Mouse (Mus musculus) liver, embryonic 15.5 days (tissue): ENCODE measurements around the gene Krt88. TPM values are rescaled to one million over a fixed set of nuclear protein-coding genes. Genes with fewer than 3 reads are reported as not detected.

Experiments
- ATAC-seq: fragments of 200-750 bp; cut with Nextera tagmentation; 2 replicates; pipeline ENCODE4 v1.8.0; 2017; ENCODE audit warnings: moderate number of reproducible peaks, mild to moderate bottlenecking, moderate library complexity; ENCODE audit not compliant: insufficient read depth
- H3K27ac ChIP-seq: fragments of 300-500 bp; sonication (generic); replicated peaks from 2 replicates; pipeline ENCODE4 v1.5.1; 2015; ENCODE audit warnings: mild to moderate bottlenecking, inconsistent platforms
- H3K27me3 ChIP-seq: fragments of 300-500 bp; sonication (generic); 2 replicates; pipeline ENCODE4 v1.6.1; 2015; ENCODE audit warnings: mild to moderate bottlenecking, inconsistent platforms
- H3K36me3 ChIP-seq: fragments of 300-500 bp; sonication (generic); replicated peaks from 2 replicates; pipeline ENCODE4 v1.6.1; 2015; ENCODE audit warnings: moderate library complexity, mild to moderate bottlenecking, inconsistent platforms
- H3K4me1 ChIP-seq: fragments of 300-500 bp; sonication (generic); replicated peaks from 2 replicates; pipeline ENCODE4 v1.6.1; 2015; ENCODE audit warnings: inconsistent platforms
- H3K4me2 ChIP-seq: fragments of 300-500 bp; sonication (generic); 2 replicates; pipeline ENCODE4 v1.6.1; 2015; ENCODE audit warnings: moderate library complexity, mild to moderate bottlenecking, inconsistent platforms
- H3K4me3 ChIP-seq: fragments of 300-500 bp; sonication (generic); replicated peaks from 2 replicates; pipeline ENCODE4 v1.5.1; 2015; ENCODE audit warnings: mild to moderate bottlenecking, inconsistent platforms
- H3K9ac ChIP-seq: fragments of 300-500 bp; sonication (generic); 2 replicates; pipeline ENCODE4 v1.6.1; 2015; ENCODE audit warnings: moderate library complexity, mild to moderate bottlenecking, inconsistent platforms
- H3K9me3 ChIP-seq: fragments of 300-500 bp; sonication (generic); replicated peaks from 2 replicates; pipeline ENCODE4 v1.6.1; 2016; ENCODE audit warnings: inconsistent platforms
- WGBS: fragments of 180-500 bp; shearing (Covaris S2); methylation state at CpG from one replicate; pipeline ENCODE4 v1.1.7; 2015; ENCODE audit warnings: mixed read lengths; ENCODE audit not compliant: insufficient replicate concordance; 5-methylcytosine and 5-hydroxymethylcytosine counted together
- polyA plus RNA-seq: library from polyadenylated mRNA; unstranded; fragments of >200 nt; fragmentation: Nextera tagmentation; extraction: Ambion mirVana; gene quantifications from 2 replicates; pipeline ENCODE4 v1.2.1, GENCODE M21; 2015

Gene Krt88
- polyA plus RNA-seq, 1 experiment from 2014 or later: not detected

- 63% methylated on average over 4 of the region's 4 CpGs for WGBS
- Histone ChIP-seq H3K27ac (no peak overlapping the region), H3K9ac (no peak overlapping the region), H3K4me3 (no peak overlapping the region), H3K4me2 (no peak overlapping the region), H3K36me3 (no peaks in the 10 kb centered on the region), H3K9me3 (no peaks in the 10 kb centered on the region), H3K4me1 (no peaks in the 10 kb centered on the region), H3K27me3 (peaks cover 39% of the 10 kb centered on the region)
- no peak for ATAC-seq
Measured at GRCm38 (mm10) chr15:101440837-101441236, 6.7 kb upstream of the Krt88 start.

- H3K36me3 ChIP-seq: no peaks in the 10 kb centered on the region
- H3K4me2 ChIP-seq: no peak overlapping the region
- ATAC-seq: no peak
- H3K4me1 ChIP-seq: no peaks in the 10 kb centered on the region
- WGBS: 54% methylated on average over 11 of the region's 11 CpGs
- H3K9ac ChIP-seq: no peak overlapping the region
- no peak overlapping the region for H3K4me3 ChIP-seq
- no peaks in the 10 kb centered on the region for H3K27me3 ChIP-seq
- H3K9me3 ChIP-seq: no peaks in the 10 kb centered on the region
- H3K27ac ChIP-seq: no peak overlapping the region
Measured at GRCm38 (mm10) chr15:101446572-101446971, 972 bp upstream of the Krt88 start.

- Histone ChIP-seq H3K4me1 (no peaks in the 10 kb centered on the region), H3K9ac (no peak overlapping the region), H3K4me2 (no peak overlapping the region), H3K27me3 (no peaks in the 10 kb centered on the region), H3K9me3 (no peaks in the 10 kb centered on the region), H3K36me3 (no peaks in the 10 kb centered on the region), H3K27ac (no peak overlapping the region), H3K4me3 (no peak overlapping the region)
- 4% methylated on average over 13 of the region's 13 CpGs for WGBS
- ATAC-seq: no peak
Measured at GRCm38 (mm10) chr15:101453093-101453736, 5.7 kb downstream of the Krt88 start.

- H3K4me3 ChIP-seq: no peak overlapping the region
- H3K9ac ChIP-seq: no peak overlapping the region
- H3K27ac ChIP-seq: no peak overlapping the region
- H3K27me3 ChIP-seq: 0 out of 2 replicates have a peak, but pooled peaks cover 4% of the 10 kb centered on the region
- WGBS: 67% methylated on average over 8 of the region's 8 CpGs
- no peak for ATAC-seq
- no peaks in the 10 kb centered on the region for H3K4me1 ChIP-seq
- no peaks in the 10 kb centered on the region for H3K36me3 ChIP-seq
- no peak overlapping the region for H3K4me2 ChIP-seq
- H3K9me3 ChIP-seq: no peaks in the 10 kb centered on the region
Measured at GRCm38 (mm10) chr15:101454774-101455173, 7.2 kb downstream of the Krt88 start.

GRCm38 (mm10) chr15:101455292-101455691 is 7.7 kb downstream of the Krt88 start:
- Histone ChIP-seq H3K9ac (no peak overlapping the region), H3K4me3 (no peak overlapping the region), H3K27me3 (0 out of 2 replicates have a peak, but pooled peaks cover 4% of the 10 kb centered on the region), H3K36me3 (no peaks in the 10 kb centered on the region), H3K27ac (no peak overlapping the region), H3K9me3 (no peaks in the 10 kb centered on the region), H3K4me1 (no peaks in the 10 kb centered on the region), H3K4me2 (no peak overlapping the region)
- ATAC-seq: no peak
- 74% methylated on average over 2 of the region's 2 CpGs for WGBS

- no peak overlapping the region for H3K4me3 ChIP-seq
- no peaks in the 10 kb centered on the region for H3K36me3 ChIP-seq
- no peak for ATAC-seq
- H3K27me3 ChIP-seq: 0 out of 2 replicates have a peak, but pooled peaks cover 4% of the 10 kb centered on the region
- no peaks in the 10 kb centered on the region for H3K9me3 ChIP-seq
- no peaks in the 10 kb centered on the region for H3K4me1 ChIP-seq
- no peak overlapping the region for H3K27ac ChIP-seq
- no peak overlapping the region for H3K4me2 ChIP-seq
- WGBS: 67% methylated on average over 6 of the region's 6 CpGs
- H3K9ac ChIP-seq: no peak overlapping the region
Measured at GRCm38 (mm10) chr15:101455891-101456290, 8.3 kb downstream of the Krt88 start.

GRCm38 (mm10) chr15:101458361-101458930 is 10.9 kb downstream of the Krt88 start:
- Histone ChIP-seq H3K4me3 (no peak overlapping the region), H3K9ac (no peak overlapping the region), H3K27me3 (0 out of 2 replicates have a peak, but pooled peaks cover 4% of the 10 kb centered on the region), H3K9me3 (no peaks in the 10 kb centered on the region), H3K4me2 (no peak overlapping the region), H3K36me3 (no peaks in the 10 kb centered on the region), H3K27ac (no peak overlapping the region), H3K4me1 (no peaks in the 10 kb centered on the region)
- 62% methylated on average over 16 of the region's 16 CpGs for WGBS
- no peak for ATAC-seq

- ATAC-seq: no peak
- Histone ChIP-seq H3K4me2 (no peak overlapping the region), H3K4me1 (no peaks in the 10 kb centered on the region), H3K27ac (no peak overlapping the region), H3K27me3 (0 out of 2 replicates have a peak, but pooled peaks cover 4% of the 10 kb centered on the region), H3K9ac (no peak overlapping the region), H3K36me3 (no peaks in the 10 kb centered on the region), H3K4me3 (no peak overlapping the region), H3K9me3 (no peaks in the 10 kb centered on the region)
- 70% methylated on average over 14 of the region's 14 CpGs for WGBS
Measured at GRCm38 (mm10) chr15:101459283-101459682, 11.7 kb downstream of the Krt88 start.

GRCm38 (mm10) chr15:101463651-101464050 is 16.1 kb downstream of the Krt88 start, which contains the start of gene Krt81:
Krt81 (minus strand) TSS chr15:101463751.
- H3K9me3 ChIP-seq: no peaks in the 10 kb centered on the region
- no peak within 1 kb of the TSS for H3K9ac ChIP-seq
- 80% methylated on average over 13 of the region's 13 CpGs for WGBS
- no peaks in the 10 kb centered on the region for H3K4me1 ChIP-seq
- H3K36me3 ChIP-seq: no peaks in the 10 kb centered on the region
- H3K27ac ChIP-seq: no peak within 1 kb of the TSS
- no peak for ATAC-seq
- H3K4me3 ChIP-seq: no peak within 1 kb of the TSS
- 0 out of 2 replicates have a peak, but pooled peaks cover 4% of the 10 kb centered on the region for H3K27me3 ChIP-seq
- H3K4me2 ChIP-seq: no peak within 1 kb of the TSS

- H3K4me2 ChIP-seq: no peak overlapping the region
- ATAC-seq: no peak
- H3K27me3 ChIP-seq: no peaks in the 10 kb centered on the region
- no peak overlapping the region for H3K4me3 ChIP-seq
- H3K9me3 ChIP-seq: no peaks in the 10 kb centered on the region
- 29% methylated on average over 4 of the region's 4 CpGs for WGBS
- no peak overlapping the region for H3K27ac ChIP-seq
- no peaks in the 10 kb centered on the region for H3K36me3 ChIP-seq
- no peak overlapping the region for H3K9ac ChIP-seq
- no peaks in the 10 kb centered on the region for H3K4me1 ChIP-seq
Measured at GRCm38 (mm10) chr15:101469093-101469492, 21.5 kb downstream of the Krt88 start.

- H3K4me1 ChIP-seq: no peaks in the 10 kb centered on the region
- H3K4me3 ChIP-seq: no peak within 1 kb of the TSS
- 16% methylated on average over 10 of the region's 10 CpGs for WGBS
- no peak within 1 kb of the TSS for H3K4me2 ChIP-seq
- H3K27me3 ChIP-seq: 0 out of 2 replicates have a peak, but pooled peaks cover 4% of the 10 kb centered on the region
- H3K27ac ChIP-seq: no peak within 1 kb of the TSS
- H3K9me3 ChIP-seq: no peaks in the 10 kb centered on the region
- H3K36me3 ChIP-seq: no peaks in the 10 kb centered on the region
- no peak within 1 kb of the TSS for H3K9ac ChIP-seq
- no peak for ATAC-seq
Measured at GRCm38 (mm10) chr15:101472952-101473528, 25.5 kb downstream of the Krt88 start, which contains the start of gene Krt86. Krt86 (plus strand) TSS chr15:101473478.
